Mouse (Mus musculus): ENCODE results near the gene Dtx4. TPM values are rescaled to one million over a fixed set of nuclear protein-coding genes. Genes with fewer than 3 reads are reported as not detected.

Gene Dtx4
- polyA plus RNA-seq, 1 experiment from 2014 or later = 7.5 TPM

DNA sequence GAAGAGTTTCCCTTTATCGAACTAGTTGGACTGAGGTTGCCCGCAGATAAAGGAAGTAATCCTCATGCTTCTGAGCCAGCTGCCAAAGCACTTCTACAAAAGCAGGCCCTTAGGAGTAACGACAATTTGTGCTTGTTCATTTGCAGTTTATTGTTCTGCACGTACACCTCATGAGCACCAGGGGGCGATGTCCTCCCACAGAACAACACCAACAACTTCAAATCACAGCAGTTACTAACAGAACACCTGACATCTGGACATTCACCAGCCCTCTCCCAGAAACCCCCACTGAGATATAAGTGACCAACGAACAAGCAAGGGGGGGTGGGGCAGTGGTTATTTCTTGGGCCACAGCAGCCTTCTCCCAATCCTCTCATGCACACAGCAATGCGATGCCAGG lies 35.0 kb downstream of the Dtx4 start:
- Histone ChIP-seq H3K27me3 (ENCODE audit: control insufficient read depth, insufficient read depth, low read length) (no peaks in the 10 kb centered on the region), H3K4me3 (ENCODE audit: low read length) (no peak overlapping the region), H3K36me3 (ENCODE audit: control insufficient read depth, insufficient read depth, low read length) (no peaks in the 10 kb centered on the region), H3K9ac (ENCODE audit: low read depth, low read length) (no peak overlapping the region), H3K4me1 (ENCODE audit: control insufficient read depth, insufficient read depth, low read length) (no peaks in the 10 kb centered on the region), H3K4me2 (replicated peaks; ENCODE audit: low read depth, low read length) (no peak overlapping the region), H3K27ac (ENCODE audit: low read depth, low read length) (no peak overlapping the region), H3K9me3 (ENCODE audit: control insufficient read depth, low read length) (no peaks in the 10 kb centered on the region)
- 30% methylated on average over 7 of the region's 7 CpGs for WGBS
- ATAC-seq (ENCODE audit: low FRiP score, low TSS enrichment) = peak; percentile 72

DNA sequence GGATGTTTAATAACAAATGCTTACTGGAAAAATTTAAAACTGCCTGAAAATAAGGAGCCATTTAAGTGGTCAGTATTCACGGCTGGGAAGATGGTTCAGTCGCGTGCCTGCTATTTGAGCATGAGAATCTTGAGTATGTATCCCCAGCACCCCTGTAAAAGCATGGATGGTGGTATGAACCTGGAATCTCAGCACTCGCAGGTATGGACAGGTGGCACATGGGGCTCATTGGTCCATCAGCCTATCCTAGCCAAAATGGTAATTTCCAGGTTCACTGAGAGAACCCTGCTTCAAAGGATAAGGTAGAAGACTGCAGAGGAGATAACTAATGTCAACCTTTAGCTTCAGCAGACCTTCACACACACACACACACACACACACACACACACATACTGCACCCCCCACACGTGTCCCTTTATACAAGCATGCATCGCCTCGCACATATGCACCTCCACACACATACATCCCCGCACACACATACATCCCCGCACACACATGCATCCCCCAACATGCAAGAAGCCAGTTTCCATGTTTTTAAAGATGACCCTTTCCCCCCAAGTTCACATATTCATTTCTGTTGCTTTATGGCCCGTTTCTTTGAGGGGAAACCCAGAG lies 35.6 kb downstream of the Dtx4 start:
- H3K4me2 ChIP-seq (replicated peaks; ENCODE audit: low read depth, low read length) = no peak overlapping the region
- no peaks in the 10 kb centered on the region for H3K4me1 ChIP-seq (ENCODE audit: control insufficient read depth, insufficient read depth, low read length)
- no peak overlapping the region for H3K4me3 ChIP-seq (ENCODE audit: low read length)
- H3K36me3 ChIP-seq (ENCODE audit: control insufficient read depth, insufficient read depth, low read length) = no peaks in the 10 kb centered on the region
- H3K27ac ChIP-seq (ENCODE audit: low read depth, low read length) = no peak overlapping the region
- no peaks in the 10 kb centered on the region for H3K9me3 ChIP-seq (ENCODE audit: control insufficient read depth, low read length)
- ATAC-seq (ENCODE audit: low FRiP score, low TSS enrichment) = no peak
- WGBS = 92% methylated on average over 10 of the region's 10 CpGs
- no peak overlapping the region for H3K9ac ChIP-seq (ENCODE audit: low read depth, low read length)
- no peaks in the 10 kb centered on the region for H3K27me3 ChIP-seq (ENCODE audit: control insufficient read depth, insufficient read depth, low read length)

DNA sequence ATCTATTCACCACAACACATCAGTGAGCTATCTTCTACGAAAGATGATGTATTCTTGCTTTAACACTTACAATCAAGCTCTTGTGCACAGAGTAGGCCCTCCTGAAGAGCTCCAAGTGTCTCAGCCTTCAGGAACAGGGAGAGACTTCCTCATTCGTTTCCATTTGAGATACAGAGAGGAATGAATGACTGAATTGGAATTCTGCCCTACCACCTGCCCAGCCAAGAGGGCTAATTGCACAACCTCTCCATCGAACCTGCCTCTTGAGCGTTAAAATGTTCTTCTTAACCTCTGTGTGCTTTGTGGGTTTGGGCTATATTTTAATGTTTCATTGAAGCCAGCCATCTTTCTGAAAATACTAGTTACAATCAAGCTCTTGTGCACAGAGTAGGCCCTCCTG lies 36.6 kb downstream of the Dtx4 start:
- no peaks in the 10 kb centered on the region for H3K9me3 ChIP-seq (ENCODE audit: control insufficient read depth, low read length)
- no peak for ATAC-seq (ENCODE audit: low FRiP score, low TSS enrichment)
- whole genome bisulfite sequencing = 83% methylated on average over 4 of the region's 4 CpGs
- no peaks in the 10 kb centered on the region for H3K27me3 ChIP-seq (ENCODE audit: control insufficient read depth, insufficient read depth, low read length)
- H3K4me3 ChIP-seq (ENCODE audit: low read length) = no peak overlapping the region
- no peaks in the 10 kb centered on the region for H3K36me3 ChIP-seq (ENCODE audit: control insufficient read depth, insufficient read depth, low read length)
- H3K27ac ChIP-seq (ENCODE audit: low read depth, low read length) = no peak overlapping the region
- H3K4me2 ChIP-seq (replicated peaks; ENCODE audit: low read depth, low read length) = no peak overlapping the region
- no peaks in the 10 kb centered on the region for H3K4me1 ChIP-seq (ENCODE audit: control insufficient read depth, insufficient read depth, low read length)
- no peak overlapping the region for H3K9ac ChIP-seq (ENCODE audit: low read depth, low read length)

DNA sequence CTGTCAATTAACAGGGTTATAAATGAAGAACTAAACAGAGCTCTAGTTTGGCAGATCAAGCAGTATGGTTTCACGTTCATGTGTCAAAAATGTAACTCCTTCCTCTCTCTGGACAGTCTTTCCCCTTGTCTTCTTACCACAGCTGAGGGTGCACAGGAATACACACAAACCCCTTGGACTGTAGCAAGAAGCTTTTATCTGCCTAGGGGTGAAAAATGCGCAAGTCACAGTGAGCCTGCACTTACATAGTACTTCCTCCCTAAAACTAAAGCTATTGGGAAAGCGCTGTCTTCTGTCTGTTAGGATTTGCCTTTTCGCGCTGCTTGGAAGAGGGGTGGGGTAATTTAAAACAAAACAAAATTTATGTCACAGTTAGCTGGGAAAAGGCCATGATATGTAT lies 37.1 kb downstream of the Dtx4 start:
- Histone ChIP-seq H3K4me2 (replicated peaks; ENCODE audit: low read depth, low read length) (no peak overlapping the region), H3K9me3 (ENCODE audit: control insufficient read depth, low read length) (no peaks in the 10 kb centered on the region), H3K4me1 (ENCODE audit: control insufficient read depth, insufficient read depth, low read length) (no peaks in the 10 kb centered on the region), H3K27me3 (ENCODE audit: control insufficient read depth, insufficient read depth, low read length) (no peaks in the 10 kb centered on the region), H3K36me3 (ENCODE audit: control insufficient read depth, insufficient read depth, low read length) (no peaks in the 10 kb centered on the region), H3K9ac (ENCODE audit: low read depth, low read length) (no peak overlapping the region), H3K4me3 (ENCODE audit: low read length) (no peak overlapping the region), H3K27ac (ENCODE audit: low read depth, low read length) (no peak overlapping the region)
- 76% methylated on average over 5 of the region's 5 CpGs for WGBS
- no peak for ATAC-seq (ENCODE audit: low FRiP score, low TSS enrichment)

DNA sequence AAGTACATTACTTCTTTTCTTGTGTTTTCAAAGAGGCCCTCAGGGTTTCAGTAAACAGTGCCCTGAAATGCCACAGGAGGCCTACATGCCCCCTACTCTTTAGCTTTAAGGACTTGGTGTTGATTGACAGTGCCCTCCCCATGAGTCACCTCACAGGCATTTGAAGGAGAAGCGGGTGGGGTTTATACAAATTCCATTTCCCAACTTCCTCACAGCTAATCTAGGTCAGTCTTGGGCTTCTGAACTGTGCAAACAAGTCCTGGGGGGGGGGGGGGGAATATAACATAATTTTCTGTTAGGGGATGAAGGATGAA lies 37.6 kb downstream of the Dtx4 start:
- H3K4me2 ChIP-seq (replicated peaks; ENCODE audit: low read depth, low read length) = no peak overlapping the region
- H3K4me3 ChIP-seq (ENCODE audit: low read length) = no peak overlapping the region
- H3K36me3 ChIP-seq (ENCODE audit: control insufficient read depth, insufficient read depth, low read length) = no peaks in the 10 kb centered on the region
- no peak overlapping the region for H3K27ac ChIP-seq (ENCODE audit: low read depth, low read length)
- no peaks in the 10 kb centered on the region for H3K4me1 ChIP-seq (ENCODE audit: control insufficient read depth, insufficient read depth, low read length)
- ATAC-seq (ENCODE audit: low FRiP score, low TSS enrichment) = no peak
- 47% methylated on average over 1 of the region's 1 CpGs for WGBS
- no peaks in the 10 kb centered on the region for H3K9me3 ChIP-seq (ENCODE audit: control insufficient read depth, low read length)
- no peaks in the 10 kb centered on the region for H3K27me3 ChIP-seq (ENCODE audit: control insufficient read depth, insufficient read depth, low read length)
- H3K9ac ChIP-seq (ENCODE audit: low read depth, low read length) = no peak overlapping the region

DNA sequence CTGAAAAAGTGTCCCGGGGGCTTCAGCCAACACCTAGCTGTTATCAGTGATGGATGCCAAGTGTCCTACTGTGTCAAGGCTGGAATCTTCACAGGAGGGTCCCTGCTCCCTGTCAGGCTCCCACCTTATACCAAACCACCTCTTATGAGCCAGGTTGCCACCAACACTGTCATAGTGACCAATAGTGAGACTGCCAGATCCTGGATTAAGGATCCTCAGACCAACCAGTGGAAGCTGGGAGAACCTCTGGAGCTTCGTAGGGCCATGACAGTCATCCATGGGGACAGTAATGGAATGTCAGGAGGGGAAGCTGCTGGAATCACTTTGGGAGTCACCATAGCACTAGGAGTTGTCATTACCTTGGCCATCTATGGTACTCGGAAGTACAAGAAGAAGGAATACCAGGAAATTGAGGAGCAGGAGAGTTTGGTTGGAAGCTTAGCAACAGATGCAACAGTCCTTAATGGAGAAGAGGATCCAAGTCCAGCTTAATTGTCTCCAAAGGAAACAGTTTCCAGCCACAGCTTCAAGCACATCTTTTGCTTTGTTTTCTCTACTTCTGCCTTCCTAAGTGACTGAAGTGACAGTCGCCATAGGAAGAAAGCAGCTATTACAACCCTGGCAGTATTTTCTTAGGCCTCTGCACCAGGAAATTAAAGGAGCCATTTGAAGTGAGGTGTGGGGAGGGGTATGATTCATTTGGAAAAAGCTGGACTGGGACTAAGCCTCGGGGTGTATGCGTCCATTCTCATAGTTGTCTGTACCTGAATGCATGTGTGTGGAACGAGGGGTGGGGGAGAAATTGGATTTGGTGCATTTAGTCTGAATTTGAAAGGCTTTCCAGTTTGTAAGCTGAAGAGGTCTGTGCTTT lies 38.2 kb downstream of the Dtx4 start:
- no peaks in the 10 kb centered on the region for H3K27me3 ChIP-seq (ENCODE audit: control insufficient read depth, insufficient read depth, low read length)
- 70% methylated on average over 7 of the region's 7 CpGs for WGBS
- H3K4me3 ChIP-seq (ENCODE audit: low read length) = no peak overlapping the region
- no peaks in the 10 kb centered on the region for H3K4me1 ChIP-seq (ENCODE audit: control insufficient read depth, insufficient read depth, low read length)
- no peaks in the 10 kb centered on the region for H3K9me3 ChIP-seq (ENCODE audit: control insufficient read depth, low read length)
- H3K27ac ChIP-seq (ENCODE audit: low read depth, low read length) = no peak overlapping the region
- no peak for ATAC-seq (ENCODE audit: low FRiP score, low TSS enrichment)
- H3K9ac ChIP-seq (ENCODE audit: low read depth, low read length) = no peak overlapping the region
- no peaks in the 10 kb centered on the region for H3K36me3 ChIP-seq (ENCODE audit: control insufficient read depth, insufficient read depth, low read length)
- no peak overlapping the region for H3K4me2 ChIP-seq (replicated peaks; ENCODE audit: low read depth, low read length)

DNA sequence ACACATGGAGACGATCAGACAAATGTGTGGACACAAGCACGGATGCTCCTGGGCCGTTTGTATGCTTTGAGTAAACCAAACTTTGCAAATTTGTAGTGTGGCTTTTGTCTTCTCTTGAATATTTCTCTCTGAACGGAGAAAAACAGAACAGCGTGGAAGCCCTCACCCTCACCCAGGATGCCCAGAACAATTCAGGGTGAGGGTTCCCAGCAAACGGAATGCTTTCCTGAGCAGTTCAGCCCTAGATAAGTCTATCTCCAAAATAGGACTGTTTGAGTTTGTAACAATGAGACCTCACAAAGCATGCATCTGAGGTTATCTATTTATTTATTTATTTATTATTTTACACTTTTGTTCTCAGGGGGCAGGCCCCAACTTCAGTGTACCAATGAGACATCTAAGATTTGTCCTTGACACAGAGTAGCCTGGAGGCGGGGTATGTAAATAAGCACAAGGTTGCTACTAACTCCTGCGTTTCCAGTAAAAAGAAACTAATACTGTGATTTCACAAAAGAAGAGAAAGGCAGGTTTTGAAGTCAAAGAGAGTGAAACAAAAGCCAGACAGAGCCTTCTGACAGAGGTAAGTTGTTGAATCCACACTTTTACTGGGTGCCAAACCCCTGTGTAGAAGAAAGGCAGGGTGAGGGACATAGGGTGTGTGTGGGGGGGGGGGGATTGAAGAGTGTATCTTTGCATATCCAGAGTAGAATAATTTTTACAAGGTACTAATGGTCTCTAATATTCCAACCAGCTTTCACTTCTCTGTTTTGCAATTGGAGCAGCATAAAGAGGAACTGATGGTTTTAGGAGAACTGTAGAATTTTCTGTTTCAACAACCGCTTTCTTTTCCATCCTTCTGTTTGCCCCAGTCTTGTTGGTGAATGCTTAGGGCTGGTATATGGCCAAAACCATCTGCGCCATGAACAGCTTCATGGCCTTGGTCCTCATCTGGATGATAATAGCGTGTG lies 40.7 kb downstream of the Dtx4 start, which contains the start of gene Mpeg1:
Mpeg1 (plus strand) TSS at position 498 of the 968 bp plus-strand sequence.
- 77% methylated on average over 11 of the region's 11 CpGs for WGBS

DNA sequence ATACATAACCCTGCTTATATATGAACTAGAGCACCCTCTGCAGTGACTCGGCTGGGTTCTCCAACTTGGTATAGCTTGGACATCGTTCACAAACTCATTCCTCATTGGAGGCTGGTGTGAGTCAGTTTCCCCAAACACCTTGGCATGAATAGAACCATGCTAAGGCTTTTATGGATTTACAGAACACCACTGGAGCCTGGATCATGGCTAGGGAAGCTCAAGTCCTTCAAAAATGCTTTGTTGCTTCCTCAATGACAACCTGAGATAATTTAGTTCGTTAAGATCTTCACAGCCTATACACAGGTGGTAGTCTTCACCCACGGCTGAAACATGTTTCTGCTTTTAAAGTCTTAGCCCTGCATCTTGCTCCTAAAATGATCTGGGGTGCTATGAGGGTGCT lies 41.7 kb downstream of the Dtx4 start:
- no peak for ATAC-seq (ENCODE audit: low FRiP score, low TSS enrichment)
- Histone ChIP-seq H3K4me2 (replicated peaks; ENCODE audit: low read depth, low read length) (no peak overlapping the region), H3K4me3 (ENCODE audit: low read length) (no peak overlapping the region), H3K9ac (ENCODE audit: low read depth, low read length) (no peak overlapping the region), H3K27me3 (ENCODE audit: control insufficient read depth, insufficient read depth, low read length) (no peaks in the 10 kb centered on the region), H3K4me1 (ENCODE audit: control insufficient read depth, insufficient read depth, low read length) (no peaks in the 10 kb centered on the region), H3K9me3 (ENCODE audit: control insufficient read depth, low read length) (no peaks in the 10 kb centered on the region), H3K36me3 (ENCODE audit: control insufficient read depth, insufficient read depth, low read length) (no peaks in the 10 kb centered on the region), H3K27ac (ENCODE audit: low read depth, low read length) (no peak overlapping the region)
- 61% methylated on average over 4 of the region's 4 CpGs for WGBS

More for the DNA sequence above, 40.7 kb downstream of the Dtx4 start, which contains the start of gene Mpeg1:
- H3K9ac ChIP-seq (ENCODE audit: low read depth, low read length) = no peak within 1 kb of the TSS
- H3K27me3 ChIP-seq (ENCODE audit: control insufficient read depth, insufficient read depth, low read length) = no peaks in the 10 kb centered on the region
- no peak within 1 kb of the TSS for H3K4me2 ChIP-seq (replicated peaks; ENCODE audit: low read depth, low read length)
- no peak for ATAC-seq (ENCODE audit: low FRiP score, low TSS enrichment)
- no peak within 1 kb of the TSS for H3K4me3 ChIP-seq (ENCODE audit: low read length)
- H3K9me3 ChIP-seq (ENCODE audit: control insufficient read depth, low read length) = no peaks in the 10 kb centered on the region
- H3K36me3 ChIP-seq (ENCODE audit: control insufficient read depth, insufficient read depth, low read length) = no peaks in the 10 kb centered on the region
- no peak within 1 kb of the TSS for H3K27ac ChIP-seq (ENCODE audit: low read depth, low read length)
- H3K4me1 ChIP-seq (ENCODE audit: control insufficient read depth, insufficient read depth, low read length) = no peaks in the 10 kb centered on the region
